Mouse (Mus musculus): Measurements from ENCODE around the gene Gadl1. TPM values are rescaled to one million over a fixed set of nuclear protein-coding genes. Genes with fewer than 3 reads are reported as not detected.
"Not testable (repeated sequence)": the region's sequence is repeated elsewhere in the genome, so short reads cannot be mapped to it uniquely, and the experiment has no call there.

Gadl1 gene
- polyA plus RNA-seq, 1 experiment from 2014 or later = 0.49 TPM

DNA sequence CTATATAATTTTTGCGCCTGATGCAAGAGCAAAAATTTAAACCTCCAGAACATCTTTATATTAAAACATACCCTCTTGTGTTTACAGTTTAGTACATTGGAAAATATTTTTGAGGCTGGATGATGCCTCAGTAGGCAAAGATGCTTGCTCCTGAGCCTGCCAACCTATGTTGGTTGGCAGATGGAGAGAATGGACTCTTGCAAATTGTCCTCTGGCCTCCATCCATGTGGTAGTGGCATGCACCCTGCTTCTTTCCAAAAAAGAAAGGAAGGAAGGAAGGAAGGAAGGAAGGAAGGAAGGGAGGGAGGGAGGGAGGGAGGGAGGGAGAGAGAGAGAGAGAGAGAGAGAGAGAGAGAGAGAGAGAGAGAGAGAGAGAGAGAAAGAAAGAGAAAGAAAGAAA is 162.3 kb downstream of the Gadl1 start:
- not testable (repeated sequence) for ATAC-seq (ENCODE audit: low FRiP score, low TSS enrichment); H3K36me3 ChIP-seq (ENCODE audit: insufficient read depth, low read length); H3K9me3 ChIP-seq (ENCODE audit: low read length); H3K27ac ChIP-seq (ENCODE audit: low read length); H3K4me1 ChIP-seq (ENCODE audit: insufficient read depth, low read length); H3K27me3 ChIP-seq (ENCODE audit: insufficient read depth, low read length); H3K4me2 ChIP-seq (replicated peaks; ENCODE audit: low read depth, low read length); H3K9ac ChIP-seq (replicated peaks; ENCODE audit: low read length); H3K4me3 ChIP-seq (ENCODE audit: low read length)
- WGBS = 89% methylated on average over 1 of the region's 1 CpGs

DNA sequence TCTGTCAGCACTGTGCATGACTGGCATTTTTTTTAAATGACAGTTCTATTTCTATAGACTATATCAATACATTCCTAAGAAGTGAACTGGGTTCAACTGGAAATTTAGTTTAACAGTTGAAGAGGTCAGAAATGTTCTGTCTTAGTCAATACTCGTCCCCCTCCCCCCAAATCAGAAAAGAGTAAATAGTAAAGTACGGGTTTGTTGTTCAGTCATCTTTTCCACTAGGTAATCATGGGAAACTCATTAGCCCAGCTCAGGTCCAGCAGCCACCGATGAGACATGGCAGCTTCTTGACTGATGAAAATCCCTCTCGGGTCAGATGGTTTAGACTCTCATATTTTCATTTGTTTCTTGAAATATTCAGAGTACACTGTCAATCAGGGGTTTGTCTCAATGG is 166.9 kb downstream of the Gadl1 start:
- H3K27me3 ChIP-seq (ENCODE audit: insufficient read depth, low read length) = no peaks in the 10 kb centered on the region
- 73% methylated on average over 4 of the region's 4 CpGs for WGBS
- no peak for ATAC-seq (ENCODE audit: low FRiP score, low TSS enrichment)

DNA sequence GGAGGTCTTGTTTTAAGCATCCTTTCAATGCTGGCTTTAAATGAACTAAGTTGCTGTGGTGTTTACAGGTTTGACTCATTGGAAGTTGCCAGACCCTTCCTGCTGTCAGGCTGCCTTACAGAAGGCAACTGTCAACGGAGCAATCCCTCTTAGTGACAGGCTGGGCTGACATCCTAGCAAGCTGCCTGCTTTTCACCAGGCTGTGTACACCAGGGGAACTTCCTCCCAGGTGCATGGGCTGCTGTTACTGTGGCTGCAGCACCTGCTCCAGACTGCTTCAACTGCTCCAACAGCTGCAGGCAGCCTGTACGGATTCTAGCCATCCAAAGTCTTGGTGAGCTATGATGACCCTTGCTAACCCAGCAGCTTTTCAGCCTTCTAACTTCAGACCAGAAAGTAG is 167.7 kb downstream of the Gadl1 start:
- 70% methylated on average over 2 of the region's 2 CpGs for whole genome bisulfite sequencing
- ATAC-seq (ENCODE audit: low FRiP score, low TSS enrichment) = no peak
- H3K9me3 ChIP-seq (ENCODE audit: low read length) = no peaks in the 10 kb centered on the region
- no peak overlapping the region for H3K4me2 ChIP-seq (replicated peaks; ENCODE audit: low read depth, low read length)
- H3K36me3 ChIP-seq (ENCODE audit: insufficient read depth, low read length) = no peaks in the 10 kb centered on the region
- H3K4me1 ChIP-seq (ENCODE audit: insufficient read depth, low read length) = no peaks in the 10 kb centered on the region
- H3K9ac ChIP-seq (replicated peaks; ENCODE audit: low read length) = no peak overlapping the region
- H3K27me3 ChIP-seq (ENCODE audit: insufficient read depth, low read length) = no peaks in the 10 kb centered on the region
- no peak overlapping the region for H3K27ac ChIP-seq (ENCODE audit: low read length)
- H3K4me3 ChIP-seq (ENCODE audit: low read length) = no peak overlapping the region

More for the DNA sequence above, 166.9 kb downstream of the Gadl1 start:
- Histone ChIP-seq H3K4me3 (ENCODE audit: low read length) (no peak overlapping the region), H3K27ac (ENCODE audit: low read length) (no peak overlapping the region), H3K36me3 (ENCODE audit: insufficient read depth, low read length) (no peaks in the 10 kb centered on the region), H3K9ac (replicated peaks; ENCODE audit: low read length) (no peak overlapping the region), H3K4me2 (replicated peaks; ENCODE audit: low read depth, low read length) (no peak overlapping the region), H3K4me1 (ENCODE audit: insufficient read depth, low read length) (no peaks in the 10 kb centered on the region), H3K9me3 (ENCODE audit: low read length) (no peaks in the 10 kb centered on the region)

DNA sequence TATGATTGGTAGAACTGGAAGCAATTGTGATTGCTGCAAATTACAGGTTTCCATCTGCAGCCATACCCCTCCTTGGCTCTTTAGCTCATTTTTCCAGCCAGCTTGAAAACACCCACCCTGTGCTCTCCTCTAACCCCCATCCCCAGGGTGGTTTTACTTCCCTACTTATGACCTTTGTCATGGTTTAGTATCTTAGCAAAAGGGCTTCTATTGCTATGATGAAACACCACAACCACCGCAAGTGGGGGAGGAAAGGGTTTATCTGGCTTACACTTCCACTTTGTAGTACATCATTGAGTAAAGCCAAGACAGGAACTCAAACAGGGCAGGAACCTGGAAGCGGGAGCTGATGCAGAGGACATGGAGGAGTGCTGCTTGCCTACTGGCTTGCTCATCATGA is 168.2 kb downstream of the Gadl1 start:
- no peak for ATAC-seq (ENCODE audit: low FRiP score, low TSS enrichment)
- H3K27me3 ChIP-seq (ENCODE audit: insufficient read depth, low read length) = no peaks in the 10 kb centered on the region
- H3K4me2 ChIP-seq (replicated peaks; ENCODE audit: low read depth, low read length) = no peak overlapping the region
- no peak overlapping the region for H3K9ac ChIP-seq (replicated peaks; ENCODE audit: low read length)
- no peaks in the 10 kb centered on the region for H3K9me3 ChIP-seq (ENCODE audit: low read length)
- no peaks in the 10 kb centered on the region for H3K4me1 ChIP-seq (ENCODE audit: insufficient read depth, low read length)
- no peak overlapping the region for H3K27ac ChIP-seq (ENCODE audit: low read length)
- WGBS = 84% methylated on average over 2 of the region's 2 CpGs
- no peak overlapping the region for H3K4me3 ChIP-seq (ENCODE audit: low read length)
- no peaks in the 10 kb centered on the region for H3K36me3 ChIP-seq (ENCODE audit: insufficient read depth, low read length)

DNA sequence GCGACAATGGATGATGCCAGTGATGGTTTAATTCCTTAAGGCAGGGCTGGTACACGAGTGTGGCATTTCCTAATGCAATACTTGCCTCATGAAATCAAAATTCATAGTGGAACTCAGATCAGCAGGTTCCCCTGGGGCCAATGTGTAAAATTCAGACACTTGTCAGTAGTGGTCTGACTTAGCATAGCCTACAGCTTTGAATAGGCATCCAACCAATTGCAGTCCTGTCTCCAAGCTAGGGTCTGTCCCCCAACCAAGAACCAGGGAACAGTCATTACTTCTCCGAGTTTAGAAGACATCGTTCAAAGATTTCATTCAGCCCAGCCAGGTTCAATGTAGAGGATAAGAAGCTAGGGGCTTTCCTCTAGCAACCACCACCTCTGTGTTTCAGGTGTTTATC is 172.5 kb downstream of the Gadl1 start:
- H3K27me3 ChIP-seq (ENCODE audit: insufficient read depth, low read length) = no peaks in the 10 kb centered on the region
- no peak overlapping the region for H3K4me3 ChIP-seq (ENCODE audit: low read length)
- no peak overlapping the region for H3K9ac ChIP-seq (replicated peaks; ENCODE audit: low read length)
- 83% methylated on average over 4 of the region's 4 CpGs for WGBS
- H3K9me3 ChIP-seq (ENCODE audit: low read length) = no peaks in the 10 kb centered on the region
- no peaks in the 10 kb centered on the region for H3K36me3 ChIP-seq (ENCODE audit: insufficient read depth, low read length)
- no peaks in the 10 kb centered on the region for H3K4me1 ChIP-seq (ENCODE audit: insufficient read depth, low read length)
- ATAC-seq (ENCODE audit: low FRiP score, low TSS enrichment) = no peak
- no peak overlapping the region for H3K4me2 ChIP-seq (replicated peaks; ENCODE audit: low read depth, low read length)
- H3K27ac ChIP-seq (ENCODE audit: low read length) = no peak overlapping the region

DNA sequence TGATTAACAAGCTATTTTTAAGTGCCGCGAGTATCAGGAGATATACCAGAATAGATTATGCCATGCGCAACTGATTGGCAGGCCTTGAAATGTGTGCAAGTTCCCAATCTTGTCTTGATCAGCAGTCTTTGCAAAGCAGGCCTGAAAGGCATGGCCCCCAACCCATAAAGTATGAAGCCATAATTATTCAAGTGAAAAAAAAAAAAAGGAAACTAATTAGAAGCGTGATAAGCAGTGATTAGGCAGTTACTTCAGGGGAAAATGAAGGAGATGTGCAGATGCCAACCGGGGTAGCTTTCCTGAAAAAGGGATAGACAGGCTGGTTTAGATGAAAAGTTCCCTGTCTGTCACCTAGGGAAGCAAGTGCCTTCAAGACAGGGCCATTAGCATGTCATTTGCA is 174.0 kb downstream of the Gadl1 start:
- Histone ChIP-seq H3K27ac (ENCODE audit: low read length) (no peak overlapping the region), H3K4me1 (ENCODE audit: insufficient read depth, low read length) (no peaks in the 10 kb centered on the region), H3K27me3 (ENCODE audit: insufficient read depth, low read length) (no peaks in the 10 kb centered on the region), H3K4me2 (replicated peaks; ENCODE audit: low read depth, low read length) (no peak overlapping the region), H3K9me3 (ENCODE audit: low read length) (no peaks in the 10 kb centered on the region), H3K4me3 (ENCODE audit: low read length) (no peak overlapping the region), H3K9ac (replicated peaks; ENCODE audit: low read length) (no peak overlapping the region), H3K36me3 (ENCODE audit: insufficient read depth, low read length) (no peaks in the 10 kb centered on the region)
- ATAC-seq (ENCODE audit: low FRiP score, low TSS enrichment) = no peak
- WGBS = 79% methylated on average over 5 of the region's 5 CpGs

DNA sequence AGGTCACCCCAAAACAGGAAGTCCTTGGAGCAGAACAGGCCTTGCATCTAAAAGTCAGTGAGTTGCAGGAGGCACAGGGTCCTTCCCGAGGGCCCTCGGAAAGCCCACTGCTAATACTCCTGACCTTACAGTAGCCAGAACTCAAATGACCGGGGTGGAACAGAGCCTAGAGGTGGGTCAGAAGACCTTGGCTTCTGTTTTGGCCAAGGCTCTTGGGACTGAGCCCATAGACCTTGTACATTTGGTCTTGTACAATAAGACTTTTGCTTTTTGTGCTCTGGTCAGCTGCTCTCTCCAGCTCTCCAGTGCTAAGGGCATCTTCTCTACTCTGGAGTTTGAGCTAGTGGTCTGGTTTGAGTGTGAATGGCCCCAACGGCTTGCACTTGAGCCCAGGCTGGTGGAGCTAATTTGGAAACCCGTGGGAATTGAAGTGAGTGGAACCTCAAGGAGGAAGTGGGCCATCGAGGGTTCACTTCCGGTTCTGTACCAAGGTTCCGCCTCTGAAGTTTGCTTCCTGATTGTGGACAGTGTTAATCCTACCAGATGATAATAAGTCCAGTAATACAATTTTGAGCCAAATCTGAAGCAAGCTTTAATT is 174.6 kb downstream of the Gadl1 start:
- no peak for ATAC-seq (ENCODE audit: low FRiP score, low TSS enrichment)
- no peak overlapping the region for H3K4me3 ChIP-seq (ENCODE audit: low read length)
- 77% methylated on average over 8 of the region's 8 CpGs for WGBS

DNA sequence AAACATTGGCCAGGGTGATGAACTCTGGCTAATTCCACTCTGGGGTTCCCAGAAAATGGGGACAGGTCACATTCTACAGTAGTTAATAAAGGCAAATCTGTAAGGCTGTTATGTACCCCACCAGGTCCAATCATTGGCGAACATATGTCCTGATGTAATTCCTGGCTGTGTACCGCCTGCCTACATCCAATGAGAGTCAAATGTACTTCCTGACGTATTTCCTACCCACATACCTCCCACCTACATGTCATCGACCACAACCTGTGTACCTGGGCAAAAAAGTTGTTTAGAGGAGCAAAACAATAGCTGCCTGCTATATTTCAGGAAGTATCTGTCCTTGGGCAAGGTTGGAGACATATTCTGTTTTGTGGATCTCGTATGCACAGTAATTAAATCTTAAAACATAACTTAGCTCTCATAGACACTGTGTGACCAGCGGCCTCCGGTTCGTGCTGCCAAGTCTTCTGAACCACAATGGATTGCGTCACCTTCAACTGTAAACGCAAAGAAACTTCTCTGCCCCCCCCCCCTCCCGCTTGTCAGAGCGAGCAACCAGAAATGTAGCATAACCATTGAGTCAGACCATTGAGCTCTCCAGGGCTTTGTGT is 175.2 kb downstream of the Gadl1 start:
- ATAC-seq (ENCODE audit: low FRiP score, low TSS enrichment) = no peak

More for the DNA sequence above, 174.6 kb downstream of the Gadl1 start:
- Histone ChIP-seq H3K4me1 (ENCODE audit: insufficient read depth, low read length) (no peaks in the 10 kb centered on the region), H3K27me3 (ENCODE audit: insufficient read depth, low read length) (no peaks in the 10 kb centered on the region), H3K4me2 (replicated peaks; ENCODE audit: low read depth, low read length) (no peak overlapping the region), H3K36me3 (ENCODE audit: insufficient read depth, low read length) (no peaks in the 10 kb centered on the region), H3K9me3 (ENCODE audit: low read length) (no peaks in the 10 kb centered on the region), H3K27ac (ENCODE audit: low read length) (no peak overlapping the region), H3K9ac (replicated peaks; ENCODE audit: low read length) (no peak overlapping the region)

DNA sequence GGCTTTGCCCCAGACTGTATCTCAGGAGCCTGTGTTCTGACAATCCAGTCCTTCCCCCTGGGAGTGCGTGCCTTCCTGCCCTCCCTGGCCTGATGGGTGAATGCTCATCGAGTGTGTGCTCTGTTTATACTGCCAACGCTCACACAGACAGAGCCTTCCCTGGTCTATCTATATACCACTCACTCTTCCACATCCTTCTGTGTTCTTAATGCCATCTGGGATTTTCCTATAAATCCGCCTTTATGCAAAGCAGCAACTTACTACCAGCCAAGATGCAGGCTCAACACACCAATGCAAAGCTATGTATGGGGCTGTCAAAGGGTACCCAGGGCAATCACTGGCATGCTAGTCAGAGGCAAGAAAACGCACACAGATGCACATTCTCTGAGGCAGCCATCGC is 176.7 kb downstream of the Gadl1 start:
- H3K4me3 ChIP-seq (ENCODE audit: low read length) = no peak overlapping the region
- no peak overlapping the region for H3K4me2 ChIP-seq (replicated peaks; ENCODE audit: low read depth, low read length)
- no peak overlapping the region for H3K27ac ChIP-seq (ENCODE audit: low read length)
- H3K4me1 ChIP-seq (ENCODE audit: insufficient read depth, low read length) = no peaks in the 10 kb centered on the region; the same call in 1 of the 2 replicates
- H3K27me3 ChIP-seq (ENCODE audit: insufficient read depth, low read length) = no peaks in the 10 kb centered on the region
- 86% methylated on average over 6 of the region's 6 CpGs for WGBS
- no peak overlapping the region for H3K9ac ChIP-seq (replicated peaks; ENCODE audit: low read length)
- peaks cover 13% of the 10 kb centered on the region; the same call in 1 of the 2 replicates for H3K36me3 ChIP-seq (ENCODE audit: insufficient read depth, low read length)
- no peak for ATAC-seq (ENCODE audit: low FRiP score, low TSS enrichment)
- H3K9me3 ChIP-seq (ENCODE audit: low read length) = no peaks in the 10 kb centered on the region

More for the DNA sequence above, 175.2 kb downstream of the Gadl1 start:
- Histone ChIP-seq H3K4me3 (ENCODE audit: low read length) (no peak overlapping the region), H3K4me1 (ENCODE audit: insufficient read depth, low read length) (no peaks in the 10 kb centered on the region), H3K36me3 (ENCODE audit: insufficient read depth, low read length) (peaks cover 2% of the 10 kb centered on the region; the same call in 1 of the 2 replicates), H3K27ac (ENCODE audit: low read length) (no peak overlapping the region), H3K9ac (replicated peaks; ENCODE audit: low read length) (no peak overlapping the region), H3K9me3 (ENCODE audit: low read length) (no peaks in the 10 kb centered on the region), H3K4me2 (replicated peaks; ENCODE audit: low read depth, low read length) (no peak overlapping the region), H3K27me3 (ENCODE audit: insufficient read depth, low read length) (no peaks in the 10 kb centered on the region)
- WGBS = 86% methylated on average over 12 of the region's 12 CpGs

DNA sequence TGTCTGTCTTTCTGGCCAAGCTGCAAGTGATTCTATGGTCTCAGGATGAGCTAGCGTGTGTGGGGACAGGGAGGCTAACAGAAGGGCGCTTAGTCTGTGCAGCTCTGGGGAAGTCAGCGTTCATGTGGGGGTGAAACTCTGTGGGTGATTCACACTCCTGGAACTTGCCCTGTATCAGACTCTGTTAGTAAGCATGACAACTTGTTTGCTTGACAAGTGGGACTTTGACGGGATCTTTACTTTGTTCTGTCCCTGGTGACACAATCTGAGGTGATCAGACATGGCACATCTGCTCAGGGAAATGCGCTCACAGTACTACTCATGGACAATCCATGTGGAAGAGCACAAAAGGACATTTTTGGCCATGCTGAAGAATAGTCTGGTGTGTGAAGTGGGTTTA is 178.0 kb downstream of the Gadl1 start:
- no peak overlapping the region for H3K4me2 ChIP-seq (replicated peaks; ENCODE audit: low read depth, low read length)
- peaks cover 22% of the 10 kb centered on the region; the same call in 1 of the 2 replicates for H3K36me3 ChIP-seq (ENCODE audit: insufficient read depth, low read length)
- 91% methylated on average over 5 of the region's 5 CpGs for WGBS
- H3K9ac ChIP-seq (replicated peaks; ENCODE audit: low read length) = no peak overlapping the region
- H3K4me3 ChIP-seq (ENCODE audit: low read length) = no peak overlapping the region
- no peaks in the 10 kb centered on the region for H3K9me3 ChIP-seq (ENCODE audit: low read length)
- ATAC-seq (ENCODE audit: low FRiP score, low TSS enrichment) = no peak
- no peaks in the 10 kb centered on the region for H3K27me3 ChIP-seq (ENCODE audit: insufficient read depth, low read length)
- peaks cover 6% of the 10 kb centered on the region for H3K4me1 ChIP-seq (ENCODE audit: insufficient read depth, low read length)
- no peak overlapping the region for H3K27ac ChIP-seq (ENCODE audit: low read length)

Data from kidney, embryonic 16.5 days (tissue).